Mouse (Mus musculus): ENCODE data around the gene Ccdc62.

Ccdc62 gene

DNA sequence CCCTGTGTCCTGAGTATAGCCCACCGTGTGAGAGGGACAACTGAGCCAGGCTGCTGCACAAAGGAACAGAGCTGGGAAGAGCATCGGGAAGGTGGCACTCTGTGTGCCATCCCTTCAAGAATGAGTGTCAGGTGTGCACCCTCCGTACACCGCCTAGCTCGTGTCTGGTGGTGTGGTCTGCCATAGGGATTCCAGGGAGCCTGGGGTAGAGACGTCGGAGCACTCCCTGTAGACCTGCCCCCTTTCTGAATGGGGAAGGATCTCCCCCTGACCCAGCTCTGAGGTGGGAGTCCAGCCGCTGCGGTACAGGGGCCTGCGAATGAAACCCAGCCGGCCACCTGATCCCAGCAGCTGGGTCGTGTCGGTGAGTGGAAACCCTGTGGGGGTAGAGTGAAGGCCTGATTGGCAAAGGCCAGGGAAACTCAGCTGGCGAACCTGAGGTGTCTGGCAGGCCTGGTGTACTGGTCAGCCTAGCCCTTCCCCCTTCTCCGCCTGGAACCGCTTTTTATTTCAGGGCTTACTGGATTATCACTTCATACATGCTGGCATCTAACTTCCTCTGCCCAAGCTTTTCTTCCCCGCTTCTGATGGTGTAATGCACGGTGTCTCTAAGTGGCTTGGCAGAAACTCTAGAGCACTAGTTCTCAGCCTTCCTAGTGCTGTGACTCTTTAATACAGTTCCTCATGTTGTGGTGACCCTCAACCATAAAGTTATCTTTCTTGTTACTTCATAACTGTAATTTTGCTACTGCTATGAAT lies 48.9 kb downstream of the Ccdc62 start:
- DNase-seq (ENCODE audit: low spot score): no peak

- no peak for DNase-seq (ENCODE audit: low spot score)
These were observed 49.5 kb downstream of the Ccdc62 start for GRCm38 (mm10) chr5:123979980-123980369.

DNA sequence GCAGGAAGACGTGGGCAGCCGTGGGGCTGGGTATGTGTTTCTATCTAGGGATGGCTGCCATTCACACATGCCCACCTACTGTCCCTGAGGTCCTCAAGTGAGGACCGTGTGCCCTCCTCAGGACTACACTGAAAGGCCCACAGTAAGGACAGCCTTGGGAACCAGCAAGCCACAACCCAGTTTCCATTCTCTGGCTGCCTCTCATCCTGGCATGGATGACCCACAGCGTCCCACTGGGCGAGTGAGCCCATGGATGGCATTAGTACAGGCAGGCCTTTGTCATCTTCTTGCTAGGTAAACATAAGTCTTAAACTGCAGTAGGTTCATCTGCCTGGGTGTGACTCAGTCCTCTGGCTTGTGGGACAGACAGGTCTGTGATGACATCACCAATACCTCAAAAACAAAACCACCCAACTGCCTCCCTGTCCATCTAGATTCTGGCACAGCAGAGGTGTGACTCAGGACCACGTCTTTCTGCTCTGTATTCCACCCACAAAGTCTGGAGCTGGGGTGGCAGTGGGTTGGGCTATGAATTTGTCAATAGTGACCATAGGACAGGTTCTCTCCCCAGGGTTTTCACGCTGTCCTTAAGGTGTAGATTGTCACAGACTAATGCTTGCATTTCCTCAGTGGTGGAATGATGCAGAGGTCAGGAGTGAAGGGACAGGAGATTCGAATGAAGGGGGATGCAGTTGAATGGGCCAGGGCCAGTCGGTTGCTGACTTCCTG lies 50.2 kb downstream of the Ccdc62 start:
- DNase-seq (ENCODE audit: low spot score): no peak

GRCm38 (mm10) chr5:123981250-123981554 lies 50.7 kb downstream of the Ccdc62 start:
- DNase-seq (ENCODE audit: low spot score): no peak

DNA sequence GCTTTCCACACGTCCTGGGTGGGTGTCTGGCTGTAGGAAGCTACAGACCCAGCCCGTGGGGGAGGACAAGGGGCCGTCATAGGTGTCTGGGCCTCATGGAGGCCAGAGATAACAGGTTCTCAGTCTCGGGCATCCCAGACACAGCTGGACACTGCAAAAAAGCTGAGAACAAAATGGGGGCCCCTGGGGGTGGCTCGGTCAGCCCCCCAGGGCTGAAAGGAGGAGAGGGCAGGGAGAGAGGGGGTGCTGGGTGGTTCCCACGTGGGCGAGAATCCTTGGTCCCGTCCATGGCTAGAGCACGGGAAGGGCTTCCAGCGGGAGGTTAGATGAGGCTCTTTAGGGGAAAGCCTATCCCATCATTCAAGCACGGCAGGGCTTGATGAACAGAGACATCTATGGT lies 52.4 kb downstream of the Ccdc62 start:
- no peak for DNase-seq (ENCODE audit: low spot score)

DNA sequence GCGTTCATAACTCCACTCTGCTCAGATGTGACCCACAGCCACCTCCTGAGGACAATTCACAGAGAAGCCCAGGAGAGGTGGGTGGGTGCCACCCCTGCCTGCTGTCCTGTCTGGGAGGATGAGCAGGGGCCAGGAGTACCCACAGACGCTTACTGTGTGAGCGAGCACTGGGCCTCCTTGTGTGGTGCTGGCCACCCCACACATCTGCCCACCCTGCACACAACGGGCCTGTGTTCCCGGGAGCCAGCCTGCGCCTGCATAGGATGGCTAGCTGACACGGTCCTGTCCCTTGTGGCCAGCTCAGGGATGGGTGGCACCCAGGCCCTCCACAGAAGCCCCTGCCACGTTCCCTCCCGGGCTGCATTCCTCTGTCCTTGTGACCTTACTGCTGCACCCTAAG lies 55.0 kb downstream of the Ccdc62 start:
- DNase-seq (ENCODE audit: low spot score): no peak

DNA sequence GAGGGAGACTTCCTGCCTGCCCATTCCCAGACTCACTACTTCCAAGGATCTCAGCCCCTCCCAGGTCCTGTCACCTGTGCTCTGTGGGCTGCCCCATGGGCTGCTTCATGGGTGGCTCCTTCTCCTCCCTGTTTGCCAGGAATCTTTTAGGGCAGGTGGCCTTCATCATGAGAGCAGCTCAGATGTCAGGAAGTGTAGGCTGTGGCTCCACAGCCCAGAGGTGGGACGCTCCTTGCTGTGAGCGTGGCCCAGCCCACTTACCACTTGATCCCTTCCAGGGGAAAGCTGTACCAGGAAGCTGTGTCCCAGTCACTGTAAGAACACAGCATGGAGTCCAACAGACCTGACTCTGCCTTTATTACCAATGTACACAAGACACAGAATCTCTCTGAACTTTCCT lies 56.4 kb downstream of the Ccdc62 start:
- no peak for DNase-seq (ENCODE audit: low spot score)

GRCm38 (mm10) chr5:123987511-123987910 lies 57.0 kb downstream of the Ccdc62 start:
- no peak for DNase-seq (ENCODE audit: low spot score)

- no peak for DNase-seq (ENCODE audit: low spot score)
These were observed 59.7 kb downstream of the Ccdc62 start for GRCm38 (mm10) chr5:123989941-123990885.

DNA sequence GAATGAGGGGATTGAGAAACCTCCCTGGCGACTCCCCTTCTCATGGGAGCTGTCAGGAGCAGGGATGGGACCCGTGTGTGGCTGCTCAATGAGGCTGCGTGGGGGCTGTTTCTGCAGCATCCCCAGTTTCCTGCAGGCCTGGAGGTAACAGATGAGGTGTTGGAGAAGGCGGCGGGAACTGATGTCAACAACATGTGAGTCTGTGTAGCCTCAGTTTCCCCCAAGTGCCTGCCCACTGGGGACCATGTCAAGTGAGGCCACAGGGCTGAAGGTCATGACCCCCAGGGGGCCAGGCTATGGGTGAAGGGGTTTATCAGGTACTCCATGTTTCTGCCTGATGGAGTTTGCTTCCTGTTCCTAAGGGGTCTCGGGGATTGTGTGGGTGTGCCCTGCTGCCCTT lies 60.8 kb downstream of the Ccdc62 start:
- DNase-seq (ENCODE audit: low spot score): no peak

GRCm38 (mm10) chr5:123992193-123992637 lies 61.7 kb downstream of the Ccdc62 start:
- no peak for DNase-seq (ENCODE audit: low spot score)

DNA sequence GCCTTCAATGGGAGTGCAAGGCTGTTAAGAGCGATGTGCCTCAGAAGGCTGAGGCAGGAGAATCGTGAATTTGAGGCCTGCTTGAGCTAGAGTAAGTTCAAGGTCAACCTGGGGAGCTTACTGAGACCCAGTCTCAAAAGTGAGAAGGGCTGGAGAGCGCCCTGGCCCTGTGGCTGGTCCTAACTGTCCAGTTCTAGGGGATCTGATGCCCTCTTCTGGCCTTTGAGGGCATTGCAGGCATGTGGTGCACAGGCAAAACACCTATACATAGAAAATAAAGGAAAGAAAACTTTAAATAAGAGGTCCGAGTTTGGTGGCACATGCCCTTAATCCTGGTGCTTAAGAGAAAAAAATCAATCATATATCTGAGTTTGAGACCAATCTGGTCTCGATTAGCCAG lies 62.3 kb downstream of the Ccdc62 start:
- peak; percentile 86 for DNase-seq (ENCODE audit: low spot score)

DNA sequence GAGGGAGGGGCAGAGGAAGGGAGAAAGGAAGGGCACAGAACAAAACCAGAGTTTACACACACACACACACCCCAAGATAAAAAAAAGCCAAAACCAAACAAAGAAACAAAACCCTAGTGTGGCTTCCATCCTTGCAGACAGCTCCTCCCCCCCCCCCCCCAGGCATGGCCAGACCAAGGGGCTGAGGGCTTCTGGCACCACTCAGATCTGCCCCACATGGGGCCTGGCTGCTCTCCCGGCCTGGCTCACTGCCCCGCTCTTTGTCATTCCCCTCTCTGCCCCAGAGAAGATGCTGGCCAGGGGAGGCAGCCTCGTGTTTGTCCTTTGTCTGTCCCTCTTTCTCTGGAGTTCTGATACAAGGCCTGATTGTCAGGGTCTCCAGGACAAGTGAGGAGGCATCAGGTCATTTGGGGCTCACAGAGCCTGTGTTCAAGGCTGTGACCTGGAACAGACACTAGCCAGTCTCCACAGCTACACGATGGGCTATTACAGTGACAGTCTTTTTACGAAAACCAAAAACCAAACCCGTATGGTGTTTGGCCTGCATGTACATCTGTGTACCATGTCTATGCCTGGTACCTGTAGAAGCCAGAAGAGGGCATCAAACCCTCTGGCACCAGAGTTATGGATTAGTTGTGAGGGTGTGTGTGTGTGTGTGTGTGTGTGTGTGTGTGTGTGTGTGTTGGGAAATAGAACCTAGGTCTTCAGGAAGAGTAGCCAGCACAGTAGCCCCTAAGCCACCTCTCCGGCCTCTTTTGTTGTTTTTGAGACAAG lies 63.0 kb downstream of the Ccdc62 start:
- DNase-seq (ENCODE audit: low spot score): no peak

GRCm38 (mm10) chr5:123994468-123994867 lies 64.0 kb downstream of the Ccdc62 start:
- no peak for DNase-seq (ENCODE audit: low spot score)

DNA sequence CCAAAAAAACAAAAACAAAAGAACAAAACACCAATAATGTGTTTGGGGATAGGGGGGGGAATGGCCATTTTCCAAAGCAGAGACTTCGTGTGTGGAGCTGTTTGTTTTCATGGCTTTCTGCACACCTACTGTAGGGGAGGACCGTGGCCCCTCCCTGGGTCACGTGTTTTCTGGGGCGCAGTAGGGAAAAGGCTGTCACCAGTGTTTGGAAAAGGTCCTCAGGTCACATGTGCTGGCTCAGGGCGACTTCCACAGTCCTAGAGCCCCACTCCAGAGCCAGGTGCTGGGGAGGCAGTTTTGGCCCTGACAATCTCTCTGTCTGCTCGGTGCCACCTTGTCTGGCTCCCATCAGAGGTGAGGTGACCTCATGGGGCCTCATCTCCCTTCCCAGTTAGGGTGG lies 64.9 kb downstream of the Ccdc62 start:
- no peak for DNase-seq (ENCODE audit: low spot score)

DNA sequence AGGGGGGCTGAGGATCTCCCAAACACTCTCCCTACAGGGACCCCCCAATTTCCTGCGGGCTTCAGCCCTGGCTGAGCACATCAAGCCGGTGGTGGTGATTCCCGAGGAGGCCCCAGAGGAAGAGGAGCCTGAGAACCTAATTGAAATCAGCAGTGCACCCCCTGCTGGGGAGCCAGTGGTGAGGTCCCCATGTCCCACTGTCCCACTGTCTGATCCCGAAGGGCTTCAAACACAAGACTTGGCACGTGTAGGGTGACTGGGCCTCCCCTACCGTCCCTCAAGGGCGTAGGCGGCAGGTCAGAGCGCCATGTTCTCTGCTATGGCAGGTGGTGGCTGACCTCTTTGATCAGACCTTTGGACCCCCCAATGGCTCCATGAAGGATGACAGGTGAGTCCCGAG lies 65.7 kb downstream of the Ccdc62 start:
- DNase-seq (ENCODE audit: low spot score): no peak

- DNase-seq (ENCODE audit: low spot score): no peak
These were observed 66.2 kb downstream of the Ccdc62 start for GRCm38 (mm10) chr5:123996695-123997094.

DNA sequence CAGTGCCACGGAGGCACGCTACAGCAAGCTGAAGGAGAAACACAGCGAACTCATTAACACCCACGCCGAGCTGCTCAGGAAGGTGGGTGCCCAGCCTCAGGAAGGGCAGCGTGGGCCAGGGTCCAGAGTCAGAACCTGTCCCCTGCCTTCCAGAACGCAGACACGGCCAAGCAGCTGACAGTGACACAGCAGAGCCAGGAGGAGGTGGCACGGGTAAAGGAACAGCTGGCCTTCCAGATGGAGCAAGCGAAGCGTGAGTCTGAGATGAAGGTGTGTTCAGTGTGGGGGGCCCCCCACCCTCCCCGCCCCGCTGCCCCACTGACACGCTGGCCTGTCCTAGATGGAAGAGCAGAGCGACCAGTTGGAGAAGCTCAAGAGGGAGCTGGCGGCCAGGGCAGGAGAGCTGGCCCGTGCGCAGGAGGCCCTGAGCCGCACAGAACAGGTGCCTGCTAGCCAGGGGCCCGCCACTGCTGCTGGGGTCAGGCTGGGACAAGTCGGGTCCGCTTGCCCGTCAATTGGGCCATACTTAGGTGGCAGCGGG lies 66.8 kb downstream of the Ccdc62 start:
- DNase-seq (ENCODE audit: low spot score): no peak

- DNase-seq (ENCODE audit: low spot score): no peak
These were observed 67.3 kb downstream of the Ccdc62 start for GRCm38 (mm10) chr5:123997811-123998210.

DNA sequence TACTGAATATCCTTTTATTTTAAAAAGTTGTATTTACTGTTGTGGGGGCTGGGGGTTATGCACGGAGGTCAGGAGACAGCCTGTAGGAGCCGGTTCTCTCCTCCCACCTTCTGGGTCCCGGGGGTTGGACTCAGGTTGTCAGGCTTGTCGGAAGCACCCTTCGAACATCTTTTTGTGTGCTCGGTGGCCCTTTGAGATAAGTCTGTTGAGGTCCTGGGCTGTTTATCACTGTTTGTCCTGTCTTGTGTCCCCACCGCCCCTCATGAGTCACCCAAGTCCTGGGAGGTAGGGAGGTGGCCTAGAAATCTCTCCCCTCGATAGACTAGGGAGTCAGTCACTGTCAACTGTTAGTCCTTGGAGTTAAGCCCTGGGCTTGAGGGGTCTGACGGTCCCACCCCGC lies 67.9 kb downstream of the Ccdc62 start:
- no peak for DNase-seq (ENCODE audit: low spot score)

DNA sequence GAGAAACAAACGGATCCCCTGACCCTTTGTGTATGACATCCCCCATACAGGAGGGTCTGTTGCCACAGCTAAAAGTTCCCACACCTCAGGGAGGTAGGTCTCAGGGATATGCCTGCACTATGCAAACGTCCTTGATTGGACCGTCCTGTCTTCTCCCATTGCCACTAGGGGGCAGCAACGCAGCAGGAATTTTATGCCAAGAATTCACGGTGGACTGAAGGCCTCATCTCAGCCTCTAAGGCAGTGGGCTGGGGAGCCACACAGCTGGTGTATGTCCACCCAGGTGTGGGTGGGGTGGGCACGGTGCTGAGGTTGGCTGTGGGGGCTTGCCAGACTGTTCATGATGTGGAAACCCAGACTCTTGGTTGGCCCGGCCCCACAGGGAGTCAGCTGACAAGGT lies 70.3 kb downstream of the Ccdc62 start:
- peak; percentile 94 for DNase-seq (ENCODE audit: low spot score)

DNA sequence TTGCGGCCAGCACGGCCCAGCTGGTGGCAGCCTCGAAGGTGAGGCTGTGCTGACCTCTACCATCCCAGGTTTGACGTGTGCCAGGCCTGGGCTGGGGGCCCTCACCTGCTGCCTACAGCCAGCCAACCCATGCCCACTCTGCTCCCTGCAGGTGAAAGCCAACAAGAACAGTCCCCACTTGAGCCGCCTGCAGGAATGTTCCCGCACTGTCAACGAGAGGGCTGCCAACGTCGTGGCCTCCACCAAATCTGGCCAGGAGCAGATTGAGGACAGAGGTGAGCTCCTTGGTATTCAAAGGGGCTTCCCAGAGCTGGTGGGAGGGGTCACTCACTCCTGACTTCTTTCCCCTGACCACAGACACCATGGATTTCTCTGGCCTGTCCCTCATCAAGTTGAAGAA lies 70.8 kb downstream of the Ccdc62 start:
- DNase-seq (ENCODE audit: low spot score): no peak

Data from ovary, postnatal 14 days (tissue).